Mouse (Mus musculus): ENCODE data around the gene Bcl2l12.

Gene Bcl2l12

DNA sequence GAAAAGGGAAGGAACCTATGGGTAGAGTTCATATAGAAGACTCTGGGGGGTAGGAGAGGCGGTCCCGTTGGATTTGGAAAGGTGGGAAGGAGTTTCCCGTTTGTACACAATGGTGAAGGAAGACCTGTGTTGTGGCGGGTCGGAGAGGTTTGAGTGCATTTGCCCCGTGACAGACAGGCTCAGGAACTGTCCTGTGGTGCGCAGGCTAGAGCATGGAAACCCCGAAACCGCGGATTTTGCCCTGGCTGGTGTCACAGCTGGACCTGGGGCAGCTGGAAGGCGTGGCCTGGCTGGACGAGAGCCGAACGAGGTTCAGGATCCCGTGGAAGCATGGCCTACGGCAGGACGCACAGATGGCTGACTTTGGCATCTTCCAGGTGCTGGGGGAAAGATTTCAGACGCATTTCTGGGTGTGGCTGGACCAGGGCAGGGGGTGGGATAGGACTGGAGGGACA, at the start of gene Bcl2l12:
Gene Bcl2l12 (minus strand): TSS at position 212 of the 455 bp plus-strand sequence.
- DNase-seq = peak; percentile 82 to 91

DNA sequence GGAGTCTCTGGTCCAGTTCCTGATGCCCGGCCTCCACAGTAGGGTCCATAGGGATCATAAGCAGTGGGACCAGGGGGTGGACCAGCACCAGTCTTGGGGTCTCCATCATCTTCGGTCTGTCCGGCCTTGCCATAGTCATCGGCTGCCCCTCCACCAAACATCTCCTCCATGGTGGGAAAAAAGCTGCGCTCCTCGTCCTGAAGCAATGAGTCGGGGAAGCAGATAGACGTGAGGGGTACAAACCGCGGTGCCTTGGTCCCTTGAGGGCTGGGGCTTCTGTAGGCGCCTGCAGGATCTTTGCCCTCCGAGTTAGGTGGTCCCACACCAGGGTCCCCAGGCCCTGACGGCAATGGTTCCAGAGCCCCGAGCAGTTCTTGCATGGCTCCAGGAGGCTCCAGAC, 49.0 kb upstream of the Bcl2l12 start:
- no peak for DNase-seq

DNA sequence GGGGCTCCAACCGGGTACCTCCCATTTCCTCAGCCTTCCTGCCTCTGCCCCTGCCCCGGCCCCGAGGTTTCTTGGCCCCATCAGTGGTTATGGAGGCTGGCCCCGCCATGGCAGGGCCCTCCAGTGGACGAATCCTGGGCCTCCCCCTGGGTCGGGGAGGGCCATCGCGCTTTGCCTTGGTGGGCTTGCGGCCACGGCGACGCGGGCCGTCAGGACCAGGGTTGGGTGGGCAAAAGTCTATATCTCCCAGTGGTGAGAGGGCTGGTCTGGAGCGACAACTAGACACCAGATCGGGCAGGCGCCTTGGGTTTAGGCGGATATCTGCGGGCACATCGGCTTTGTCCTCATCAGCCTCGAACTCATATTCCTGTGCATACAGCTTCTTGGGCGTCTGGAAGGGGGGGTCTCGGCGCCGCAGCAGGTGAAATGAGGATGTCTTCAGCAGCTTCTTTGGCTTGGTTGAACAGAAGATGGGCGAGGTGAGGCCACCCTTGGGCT, 48.4 kb upstream of the Bcl2l12 start:
- DNase-seq = no peak

DNA sequence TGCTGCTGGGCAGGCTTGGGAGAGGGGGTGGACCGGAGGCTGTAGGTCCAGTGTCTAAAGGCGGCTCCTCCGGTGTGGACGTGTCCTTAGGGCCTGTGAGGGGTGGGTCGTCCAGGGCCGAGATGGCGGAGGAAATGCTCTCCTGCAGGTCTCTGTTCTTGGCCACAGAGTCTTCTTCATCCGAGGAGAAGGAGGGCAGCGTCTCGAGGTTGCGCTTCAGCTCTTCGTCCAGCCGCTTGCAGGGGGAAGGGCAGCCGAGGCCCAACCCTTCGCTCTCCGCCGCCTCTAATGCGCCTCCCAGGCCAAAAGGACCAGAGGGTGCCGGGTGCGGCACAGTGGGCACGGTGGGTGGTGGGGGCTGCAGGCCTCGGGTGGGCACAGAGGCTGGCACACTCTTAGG, 47.2 kb upstream of the Bcl2l12 start:
- DNase-seq = no peak

DNA sequence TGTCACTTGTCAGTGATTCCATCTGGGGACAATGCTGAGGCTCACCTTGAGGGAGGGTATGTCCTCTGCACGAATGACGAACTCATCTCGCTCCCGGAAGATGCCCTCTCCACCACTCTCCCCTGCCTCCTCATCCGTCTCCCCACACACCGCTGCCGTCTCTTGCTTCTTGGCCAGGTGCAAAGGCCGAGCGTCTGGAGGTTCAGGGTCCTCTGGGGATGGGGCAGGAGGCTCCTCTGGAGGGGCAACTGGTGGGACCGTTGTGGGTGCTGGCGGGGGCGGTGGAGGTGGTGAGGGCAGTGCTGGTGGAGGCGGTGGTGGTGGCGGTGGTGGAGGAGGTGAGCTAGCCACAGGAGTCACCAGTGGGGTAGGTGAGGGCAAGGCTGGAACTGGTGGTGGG, 44.8 kb upstream of the Bcl2l12 start:
- no peak for DNase-seq

DNA sequence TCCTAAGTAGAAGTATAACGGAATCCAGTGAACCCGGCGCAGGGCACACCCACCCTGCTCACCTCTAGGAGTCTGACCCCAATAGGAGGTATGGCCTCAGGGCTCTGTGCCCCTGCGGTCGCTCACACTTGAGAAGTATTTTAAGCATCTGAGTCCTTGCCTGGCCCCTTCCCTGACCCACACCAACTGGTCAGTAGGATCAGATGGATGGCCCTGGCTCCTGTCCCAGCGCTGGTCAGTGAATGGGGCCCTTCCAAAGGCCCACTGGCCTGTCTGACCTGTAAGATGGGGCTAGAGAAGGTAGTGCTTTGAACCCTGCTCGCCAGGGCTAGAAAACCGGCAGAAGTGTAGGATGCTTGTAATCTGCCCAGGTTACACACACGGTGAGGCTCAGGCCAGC, 42.3 kb upstream of the Bcl2l12 start:
- DNase-seq = no peak

DNA sequence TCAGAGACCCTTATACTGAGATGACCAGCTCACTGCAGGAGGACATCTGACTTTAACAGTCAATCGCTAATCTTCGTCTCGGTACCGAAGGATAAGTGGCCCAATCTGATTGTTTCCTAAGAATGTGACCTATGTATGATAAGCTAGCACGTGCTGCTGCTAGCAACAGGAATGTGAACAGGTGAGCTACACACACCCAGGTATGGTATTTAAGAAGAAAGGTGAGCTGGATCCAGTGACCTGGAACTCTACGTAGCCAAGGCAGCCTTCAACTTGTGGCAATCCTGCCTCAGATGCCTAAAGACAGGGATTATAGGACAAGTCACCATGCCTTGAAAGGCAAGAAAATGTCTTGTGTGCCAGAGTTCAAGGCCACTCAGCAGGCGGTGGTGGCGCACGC, 39.9 kb upstream of the Bcl2l12 start:
- DNase-seq = no peak

DNA sequence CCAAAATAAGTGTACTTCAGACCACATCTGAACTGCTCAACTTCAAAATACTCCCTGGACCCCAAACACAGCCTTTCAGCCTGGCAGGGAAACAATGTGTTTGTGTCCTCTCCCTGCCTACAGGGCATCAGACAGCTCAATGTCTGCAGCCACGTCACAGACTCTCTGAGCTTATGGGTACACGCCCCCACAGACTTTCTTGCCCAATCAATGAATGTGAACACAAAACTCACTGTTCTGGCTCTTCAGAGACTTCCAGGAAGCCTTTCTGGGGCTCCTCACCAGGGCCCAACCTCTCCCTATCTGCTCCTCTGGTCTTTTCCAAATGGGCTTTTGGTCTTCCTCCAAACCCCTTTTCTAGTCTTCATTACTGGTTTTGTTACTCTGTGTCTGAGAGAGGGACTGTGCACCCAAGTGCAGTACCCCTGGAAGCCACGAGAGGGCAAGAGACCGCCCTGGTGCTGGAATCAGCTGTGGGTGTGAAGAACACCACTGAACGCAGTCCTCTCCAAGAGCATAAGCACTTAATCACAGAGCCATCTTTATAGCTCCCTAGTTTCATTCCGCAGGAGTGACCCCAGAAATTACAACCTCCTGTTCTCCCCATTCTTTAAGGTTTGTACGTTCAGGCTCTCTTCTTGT, 39.3 kb upstream of the Bcl2l12 start:
- peak; percentile 69 to 72 for DNase-seq

DNA sequence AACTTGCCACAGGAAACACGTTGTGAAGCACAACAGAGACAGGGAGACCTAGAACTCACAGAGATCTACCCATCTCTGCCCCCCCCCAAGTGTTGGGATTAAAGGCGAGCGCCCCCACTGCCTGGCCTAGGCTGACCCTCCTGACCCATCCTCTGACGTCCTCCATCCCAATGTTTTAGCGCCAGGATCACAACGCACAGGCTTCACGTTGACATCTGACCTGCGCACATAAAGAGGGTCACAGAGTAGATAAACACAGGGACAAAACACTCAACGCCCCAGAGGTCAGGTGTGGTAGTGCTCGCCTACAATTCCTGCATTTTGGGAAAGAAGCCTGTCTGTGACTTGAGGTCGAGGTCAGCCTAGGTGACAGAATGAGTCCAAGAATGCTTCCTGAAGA, 38.2 kb upstream of the Bcl2l12 start:
- DNase-seq = no peak

DNA sequence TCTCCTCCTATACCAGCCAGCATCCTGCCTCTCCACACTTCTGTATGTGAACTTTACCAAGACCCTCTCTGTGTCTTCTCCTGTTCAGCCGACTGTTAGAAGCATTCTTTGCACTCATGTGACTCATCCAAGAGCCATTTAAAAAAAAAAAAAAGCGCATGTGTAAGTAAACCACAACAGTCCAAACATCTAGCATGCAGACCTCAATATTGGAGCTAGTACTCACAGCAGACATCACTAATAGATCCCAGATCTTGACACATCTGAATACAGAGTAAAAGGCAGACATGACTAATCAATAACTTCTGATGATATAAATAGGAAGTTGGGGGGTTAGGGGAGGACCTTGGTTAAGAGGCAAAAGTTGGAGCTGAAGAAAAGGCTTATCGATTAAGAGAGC, 37.1 kb upstream of the Bcl2l12 start:
- DNase-seq = no peak

DNA sequence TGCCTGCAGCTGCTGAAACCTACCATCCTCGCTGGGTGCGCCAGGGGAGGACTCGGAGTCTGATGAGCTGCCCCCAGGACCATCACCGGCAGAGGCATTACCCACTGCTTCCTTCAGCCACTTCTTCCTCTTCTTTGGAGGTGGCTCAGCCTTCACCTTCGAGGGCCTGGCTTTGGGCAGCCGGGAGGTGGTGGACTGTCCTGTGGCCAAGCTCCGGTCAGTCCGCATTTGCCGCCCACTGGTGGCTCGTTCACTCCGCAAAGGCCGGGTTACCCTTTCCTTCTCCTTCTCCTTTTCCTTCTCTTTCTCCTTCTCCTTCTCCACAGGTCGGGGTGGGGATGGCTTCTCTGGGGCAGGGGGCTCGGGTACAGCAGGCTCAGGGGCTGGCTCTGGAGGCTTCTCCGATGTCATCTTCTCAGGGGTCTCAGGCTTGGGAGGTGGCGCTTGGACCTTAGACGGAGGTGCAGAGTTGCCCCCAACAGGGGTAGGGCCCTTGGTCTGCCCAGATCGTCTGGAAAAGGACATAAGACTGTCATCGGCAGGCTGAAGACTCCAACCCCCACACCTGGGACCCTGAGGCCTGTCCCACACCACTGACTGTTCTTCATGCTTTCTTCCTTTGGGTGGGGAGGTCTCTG, 35.3 kb upstream of the Bcl2l12 start:
- no peak for DNase-seq

DNA sequence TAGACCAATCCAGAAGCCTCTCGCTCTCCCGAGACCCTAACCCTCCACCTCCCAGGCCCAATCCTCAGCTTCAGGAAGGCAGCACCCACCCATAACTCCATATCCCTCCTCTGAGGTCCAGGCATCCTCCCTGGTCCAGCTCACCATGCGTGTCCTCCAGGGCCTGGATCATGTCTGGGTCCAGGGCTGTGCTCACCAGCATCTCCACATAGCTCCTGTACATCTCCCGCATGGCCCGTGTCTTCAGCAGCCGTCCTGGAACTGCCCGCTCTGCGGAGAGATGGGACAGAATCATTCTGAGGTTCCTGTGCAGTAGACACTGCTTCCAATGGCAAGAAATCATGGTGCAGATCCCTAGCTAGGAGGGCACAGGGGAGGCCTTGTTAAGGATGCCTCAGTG, 32.3 kb upstream of the Bcl2l12 start:
- no peak for DNase-seq

DNA sequence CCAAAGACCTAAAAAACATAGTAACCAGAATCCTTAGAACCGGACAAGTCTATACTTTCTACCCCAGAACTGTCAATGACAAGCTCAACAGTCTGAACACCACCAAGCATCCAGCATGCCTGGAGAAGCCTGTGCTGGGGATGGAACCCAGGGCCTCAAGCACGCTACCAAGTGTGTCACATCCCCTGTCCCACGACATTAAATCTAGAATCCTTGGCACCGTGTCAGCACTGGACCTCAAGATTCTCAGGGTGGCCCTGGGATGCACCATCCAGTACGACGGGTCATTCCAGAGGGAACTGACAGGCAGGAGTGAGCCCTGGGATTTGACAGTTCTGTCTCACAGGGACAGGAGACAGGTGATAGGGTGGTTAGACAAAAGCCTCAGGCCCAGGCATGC, 31.5 kb upstream of the Bcl2l12 start:
- peak in 1 of 2 experiments; percentile 23 for DNase-seq

DNA sequence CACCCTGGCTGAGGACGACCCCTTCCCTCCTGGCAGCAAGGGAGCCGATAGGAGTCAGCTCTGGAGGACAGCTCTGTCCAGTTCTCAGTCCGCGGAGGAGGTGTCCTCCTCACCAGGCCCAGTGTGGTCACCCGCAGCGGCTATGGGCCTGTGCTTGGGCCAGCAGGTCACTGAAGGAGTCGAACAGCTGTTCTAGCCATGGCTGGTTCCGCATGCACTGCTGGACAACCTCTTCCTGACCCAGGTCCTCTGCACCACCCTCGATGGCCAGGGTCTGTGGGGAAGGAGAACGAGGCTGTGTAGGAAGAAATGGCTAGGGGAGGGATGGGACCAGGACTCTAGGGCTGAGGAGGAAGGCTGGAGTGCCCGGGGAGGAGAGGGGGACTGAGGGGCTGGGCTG, 29.8 kb upstream of the Bcl2l12 start:
- DNase-seq = no peak

DNA sequence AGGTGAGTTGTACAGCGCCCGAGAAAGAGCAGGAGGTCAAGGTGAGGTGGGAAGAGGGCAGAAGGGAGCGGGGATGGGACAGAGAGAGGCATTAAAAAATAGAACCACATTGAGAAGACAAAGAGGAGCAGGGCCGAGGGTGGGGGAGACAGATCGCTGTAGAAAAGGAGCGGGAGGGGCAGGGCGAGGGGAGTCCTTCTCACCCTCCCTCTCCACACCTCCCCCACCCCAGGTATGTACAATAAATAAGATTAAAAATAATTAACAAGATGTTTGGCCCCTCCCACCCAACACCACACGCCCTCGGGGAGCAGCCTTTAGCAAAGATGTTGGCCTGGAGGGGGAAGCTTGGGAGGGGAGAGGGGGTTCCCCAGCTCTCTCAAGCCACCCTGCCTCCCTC, 29.2 kb upstream of the Bcl2l12 start:
- DNase-seq = no peak

DNA sequence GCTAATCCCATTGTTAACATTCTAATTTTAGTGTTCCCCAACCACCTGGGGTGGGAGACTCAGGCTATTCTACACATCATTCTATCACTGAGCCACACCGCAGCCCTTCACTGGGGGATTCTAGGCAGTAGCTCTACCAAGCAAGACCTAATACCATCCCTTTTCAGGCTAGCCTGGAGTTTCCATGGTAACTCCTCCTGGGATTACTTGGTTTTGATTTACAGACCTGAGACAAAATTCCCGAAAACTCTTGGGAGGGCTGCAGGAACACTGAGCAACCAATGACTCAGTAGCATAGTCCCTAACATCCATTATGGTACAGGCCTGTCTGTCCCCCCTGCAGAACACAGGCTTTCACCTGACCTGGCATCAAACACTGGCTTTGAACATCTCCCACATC, 27.7 kb upstream of the Bcl2l12 start:
- DNase-seq = no peak

DNA sequence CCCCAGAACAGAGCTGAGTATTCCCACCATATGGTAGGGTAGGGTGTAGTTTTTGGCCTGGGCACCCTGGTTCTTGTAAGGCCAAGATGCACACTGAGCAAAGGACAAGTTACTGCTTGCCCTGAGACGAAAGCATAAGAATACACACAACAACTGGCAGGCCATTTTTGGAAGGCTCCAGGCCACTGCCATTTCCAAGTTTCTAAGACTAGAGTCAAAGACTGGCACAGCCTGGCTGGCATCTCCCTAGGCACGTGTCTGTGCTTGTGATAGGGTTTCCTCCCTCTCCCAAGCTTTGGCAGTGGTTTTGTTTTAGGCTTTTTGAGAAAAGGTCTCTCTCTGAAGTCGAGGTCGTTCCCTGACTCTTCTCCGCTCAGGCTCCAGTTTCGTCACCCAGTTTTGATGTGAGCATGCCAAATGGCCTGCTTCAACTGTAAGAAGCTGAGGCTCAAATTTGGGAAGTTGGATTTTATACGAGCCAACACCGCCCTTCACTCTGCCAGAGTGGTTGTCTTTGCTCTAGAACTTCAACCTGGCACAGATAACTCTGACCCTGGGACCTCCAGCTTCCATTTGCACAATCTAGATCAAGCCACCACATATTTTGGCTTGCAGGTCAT, 27.2 kb upstream of the Bcl2l12 start:
- peak in 1 of 2 experiments; percentile 36 for DNase-seq

DNA sequence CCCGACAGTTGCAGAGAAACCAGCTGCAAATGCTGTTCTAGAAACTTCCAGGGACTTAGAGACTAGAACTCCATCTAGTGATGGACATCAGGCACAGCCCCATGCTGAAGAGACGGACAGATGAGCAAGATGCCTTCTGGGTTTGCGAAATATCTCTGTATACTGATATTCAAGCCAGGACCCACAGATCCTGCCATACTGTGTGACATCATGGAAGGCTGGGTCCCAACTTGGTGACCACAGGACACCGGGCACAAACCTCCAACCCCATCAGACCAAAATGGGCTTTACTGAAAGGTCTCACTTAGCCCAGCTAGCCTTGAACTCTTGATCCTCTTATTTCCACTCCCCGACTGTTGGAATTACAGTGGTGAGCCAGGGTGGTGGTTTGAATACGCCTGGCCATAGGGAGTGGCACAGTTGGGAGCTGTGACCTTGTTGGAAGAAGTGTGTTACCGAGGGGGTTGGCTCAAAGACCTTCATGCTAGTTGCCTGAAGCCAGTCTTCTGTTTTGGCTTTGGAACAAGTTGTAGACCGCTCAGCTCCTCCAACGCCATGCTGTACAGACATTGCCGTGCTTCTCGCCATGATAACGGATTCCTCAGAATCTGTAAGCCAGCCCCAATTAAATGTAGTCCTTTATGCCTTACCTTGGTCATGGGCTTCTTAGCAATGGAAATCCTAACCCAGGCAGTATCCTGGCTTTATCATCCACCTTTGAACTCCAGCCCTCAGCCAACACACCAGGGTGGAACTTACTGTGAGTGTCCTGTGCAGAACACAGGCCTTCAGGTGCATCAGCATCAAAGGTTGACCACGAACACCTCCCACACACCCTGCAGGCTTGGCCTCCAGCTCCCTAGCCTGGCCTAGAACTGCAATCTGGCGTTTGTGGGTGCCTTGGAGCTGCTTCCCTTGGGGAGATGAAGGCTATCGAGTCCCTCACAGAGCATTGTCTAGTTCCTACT, 26.1 kb upstream of the Bcl2l12 start:
- DNase-seq = peak in 1 of 2 experiments; percentile 31

DNA sequence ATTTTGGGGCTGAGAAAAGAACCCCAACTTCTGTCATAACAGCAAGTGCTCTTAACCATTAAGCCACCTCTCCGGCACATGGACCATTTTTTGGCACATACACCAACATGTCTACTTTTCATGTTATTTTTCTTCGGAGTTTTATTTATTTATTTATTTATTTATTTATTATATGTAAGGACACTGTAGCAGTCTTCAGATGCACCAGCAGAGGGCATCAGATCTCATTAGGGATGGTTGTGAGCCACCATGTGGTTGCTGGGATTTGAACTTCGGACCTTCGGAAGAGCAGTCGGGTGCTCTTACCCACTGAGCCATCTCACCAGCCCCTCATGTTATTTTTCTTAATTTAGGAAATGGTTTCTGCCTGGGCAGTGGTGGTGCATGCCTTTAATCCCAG, 25.2 kb upstream of the Bcl2l12 start:
- DNase-seq = peak in 1 of 2 experiments; percentile 41

DNA sequence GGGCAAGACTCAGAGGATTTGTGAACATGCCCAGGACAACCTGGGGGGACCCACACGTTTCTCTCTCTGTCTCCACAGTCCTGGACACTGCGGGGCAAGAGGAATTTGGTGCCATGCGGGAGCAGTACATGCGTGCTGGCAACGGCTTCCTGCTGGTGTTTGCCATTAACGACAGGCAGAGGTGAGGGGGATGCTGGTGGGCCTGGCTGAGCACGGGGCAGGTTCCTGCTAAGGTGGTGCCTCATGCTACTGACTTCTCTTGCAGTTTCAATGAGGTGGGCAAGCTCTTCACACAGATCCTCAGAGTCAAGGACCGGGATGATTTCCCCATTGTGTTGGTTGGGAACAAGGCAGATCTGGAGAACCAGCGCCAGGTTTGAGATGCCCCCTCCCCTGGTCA, 21.7 kb upstream of the Bcl2l12 start:
- DNase-seq = peak in 1 of 2 experiments; percentile 36

DNA sequence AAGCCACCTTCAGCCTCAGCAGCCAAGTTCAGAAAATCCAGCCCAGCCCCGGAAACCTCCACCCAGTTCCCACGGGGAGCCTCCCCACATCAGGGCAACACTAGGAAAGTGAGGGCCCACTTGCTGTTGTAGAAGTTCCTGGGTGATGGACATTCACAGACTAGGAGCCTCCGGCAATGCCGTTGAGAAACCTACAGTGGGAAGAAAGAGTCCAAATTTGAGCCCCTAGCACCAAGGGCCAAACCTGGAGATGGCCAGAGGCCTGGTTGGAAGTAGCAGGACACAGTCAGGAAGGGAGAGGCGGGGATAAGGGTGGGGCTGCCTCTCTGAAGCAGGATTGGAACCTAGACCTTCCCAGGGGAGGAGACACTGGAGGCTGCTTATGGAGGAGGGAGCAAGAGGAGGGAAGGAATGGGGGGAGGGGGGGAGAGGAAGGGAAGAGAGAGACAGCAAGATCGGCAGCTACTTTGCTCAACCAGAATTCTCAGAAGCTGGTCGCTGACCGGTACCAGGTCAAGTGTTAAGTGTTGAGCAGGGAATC, 20.6 kb upstream of the Bcl2l12 start:
- peak; percentile 74 to 88 for DNase-seq

DNA sequence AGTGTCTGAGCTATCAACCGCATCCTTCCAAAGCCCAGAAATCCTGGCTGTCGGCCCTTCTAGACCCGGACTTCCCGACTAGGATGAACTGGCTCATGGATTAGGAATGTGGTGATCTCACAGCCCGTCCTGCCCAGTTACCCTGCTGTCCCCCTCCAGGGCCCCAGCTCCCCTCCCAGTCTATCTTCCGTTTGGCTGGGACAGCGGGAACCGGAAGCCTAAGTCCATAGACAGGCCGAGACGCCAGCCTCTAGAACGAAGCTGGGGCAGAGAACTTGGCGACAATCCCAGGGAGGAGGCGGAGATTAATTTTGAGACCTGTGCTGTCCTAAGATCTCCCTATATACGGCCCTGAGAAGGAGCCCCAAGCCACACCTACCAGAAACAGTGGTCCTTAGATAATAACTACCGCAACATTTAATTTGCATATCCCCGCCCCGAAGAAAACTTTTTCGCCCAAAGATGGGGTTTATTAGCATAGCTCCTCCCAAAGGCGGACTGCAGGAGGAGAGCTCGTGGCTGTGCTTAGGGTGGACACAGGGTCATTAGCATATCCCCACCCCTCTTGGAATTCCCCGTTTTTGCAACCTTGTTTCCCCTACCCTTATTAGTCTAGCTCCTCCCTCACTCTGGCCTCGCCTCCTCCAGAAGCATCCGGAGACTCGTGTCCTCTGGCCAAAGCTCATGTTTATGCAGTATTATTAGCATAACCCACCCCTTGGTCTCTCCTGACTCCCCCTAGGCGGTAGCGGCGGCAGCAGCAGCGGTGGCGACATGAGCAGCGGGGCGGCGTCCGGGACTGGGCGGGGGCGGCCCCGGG, 18.9 kb upstream of the Bcl2l12 start, which contains the start of gene Rras:
Gene Rras (plus strand): TSS at position 720 of the 820 bp plus-strand sequence.
- peak; percentile 92 to 97 for DNase-seq

Measured in kidney, postnatal 25 days (tissue).